Mouse (Mus musculus) ovary, postnatal 36 days (tissue): ENCODE data around the gene Ush2a.

Source experiments
- DNase-seq: peaks from one replicate; pipeline ENCODE4 v3.0.0; 2022; ENCODE audit warnings: low spot score, mixed read lengths

The Ush2a gene

DNA sequence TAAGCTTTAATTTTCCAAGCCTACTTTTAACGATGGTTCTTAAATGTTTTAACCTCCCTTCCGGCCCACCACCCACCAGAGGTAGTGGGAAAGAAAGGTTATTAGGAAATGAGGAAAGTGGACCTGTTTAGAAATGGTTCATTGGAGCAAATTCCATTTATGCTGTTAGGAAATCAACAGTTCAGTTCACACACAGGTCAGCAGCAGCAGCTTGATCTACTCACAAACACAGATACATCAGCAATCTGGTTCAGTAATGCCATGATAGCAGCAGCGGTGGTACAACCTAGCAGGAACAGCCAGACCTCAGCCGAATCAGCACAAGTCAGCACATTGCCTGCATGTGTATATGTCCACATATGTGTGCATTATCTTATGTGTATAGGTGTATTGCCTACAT lies 748.8 kb downstream of the Ush2a start:
- DNase-seq, result no peak

DNA sequence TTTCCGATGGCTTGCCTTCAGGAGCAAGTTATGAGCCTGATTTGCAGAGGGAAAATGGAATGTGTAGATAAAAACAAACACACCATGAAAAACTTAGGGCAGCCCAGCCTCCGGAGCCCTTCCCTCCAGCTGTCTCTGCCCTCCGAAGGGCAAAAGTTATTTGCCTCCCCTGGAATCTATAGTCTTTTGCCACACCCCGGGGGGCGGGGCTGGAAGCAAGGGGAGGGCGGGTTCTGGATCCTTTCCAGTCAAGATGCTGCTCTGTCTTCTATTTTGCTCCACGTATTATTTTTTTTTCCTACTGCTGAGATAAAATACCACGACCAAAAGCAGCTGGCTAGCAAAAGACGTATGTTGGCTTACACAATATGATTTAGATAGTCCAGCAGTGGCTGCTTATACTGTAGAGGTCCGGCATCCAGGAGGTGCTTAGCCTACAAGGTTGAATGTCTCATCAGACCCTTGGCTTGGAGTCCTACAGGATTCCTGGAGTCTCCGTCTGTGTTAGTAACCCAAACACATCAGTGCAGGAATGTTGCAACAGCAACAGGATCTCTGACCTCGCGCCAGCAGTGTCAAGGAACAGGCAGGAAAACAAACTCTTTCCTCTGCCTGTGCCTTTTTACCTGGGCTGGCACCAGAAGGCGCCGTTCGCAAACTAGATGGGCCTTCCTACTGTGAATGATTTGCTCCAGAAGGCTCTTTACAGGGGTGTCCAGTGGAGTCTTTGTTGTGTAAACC lies 751.2 kb downstream of the Ush2a start:
- peak; percentile 24 for DNase-seq

DNA sequence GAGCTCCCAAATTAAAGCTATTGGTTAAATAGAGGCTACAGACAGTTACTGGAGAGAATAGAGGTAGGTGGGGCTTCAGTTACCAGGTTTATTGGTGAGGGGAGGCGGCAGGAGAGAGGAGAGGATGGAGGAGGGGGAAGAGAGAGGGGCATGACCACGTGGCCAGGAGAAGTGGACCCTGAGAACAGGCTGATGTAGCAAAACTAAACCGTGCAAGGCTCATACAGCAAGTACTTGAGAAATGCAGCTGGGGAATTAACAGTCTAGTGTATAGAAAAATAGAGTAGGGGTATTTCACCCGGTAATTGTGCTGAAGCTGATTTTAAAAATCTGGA lies 751.7 kb downstream of the Ush2a start:
- DNase-seq, result no peak
